Mouse (Mus musculus) small intestine, adult 2 months (tissue): ENCODE measurements around the gene Tjp1.

Experiments
- CTCF ChIP-seq: fragments of 200-500 bp; IDR thresholded peaks from 2 replicates; pipeline ENCODE4 v1.5.1; 2012; ENCODE audit warnings: low read depth, mild to moderate bottlenecking, control low read depth, inconsistent platforms, low read length, moderate library complexity, mixed read lengths; ENCODE audit not compliant: insufficient replicate concordance, insufficient read length; ENCODE audit errors: extremely low read depth
- POLR2A ChIP-seq: fragments of 200-500 bp; IDR thresholded peaks from 2 replicates; pipeline ENCODE4 v1.6.1; 2012; ENCODE audit warnings: low read depth, mild to moderate bottlenecking, control low read depth, inconsistent platforms, low read length, moderate library complexity

GRCm38 (mm10) chr7:65413946-65414945, 113.3 kb downstream of the Tjp1 start:
- TF ChIP-seq CTCF (no peak), POLR2A (no peak)
